Mouse (Mus musculus) bone marrow macrophage, adult 2 months (primary cell): ENCODE data around the gene Rab3gap2.

Experiments
- CTCF ChIP-seq: IDR thresholded peaks from 2 replicates; pipeline ENCODE4 v1.5.1; 2012; ENCODE audit warnings: low read depth, mild to moderate bottlenecking, low read length, moderate library complexity
- POLR2A ChIP-seq: IDR thresholded peaks from 2 replicates; pipeline ENCODE4 v1.6.1; 2012; ENCODE audit warnings: mild to moderate bottlenecking, low read depth, low read length, borderline replicate concordance

GRCm38 (mm10) chr1:185203909-185204661 is at the start of gene Rab3gap2:
- 0 out of 2 replicates have a peak, but pooled peaks have one; percentile 59 for TF ChIP-seq POLR2A
- no peak for TF ChIP-seq CTCF
